Mouse (Mus musculus) hindbrain, embryonic 14.5 days (tissue): ENCODE results near the gene Gngt2. TPM values are rescaled to one million over a fixed set of nuclear protein-coding genes. Genes with fewer than 3 reads are reported as not detected.
"Not testable (repeated sequence)": the region's sequence is repeated elsewhere in the genome, so short reads cannot be mapped to it uniquely, and the experiment has no call there.

ENCODE experiments used
- ATAC-seq: fragments of 200-750 bp; cut with Nextera tagmentation; 2 replicates; pipeline ENCODE4 v1.8.0; 2017; ENCODE audit warnings: moderate number of reproducible peaks, mild to moderate bottlenecking, moderate TSS enrichment, moderate library complexity; ENCODE audit not compliant: low FRiP score
- DNase-seq: peaks from one replicate; pipeline ENCODE4 v3.0.0-alpha.2; 2015; ENCODE audit warnings: low spot score
- H3K27ac ChIP-seq: fragments of 300-500 bp; sonication (generic); 2 replicates; pipeline ENCODE4 v1.5.1; 2014; ENCODE audit warnings: mild to moderate bottlenecking, moderate library complexity
- H3K27me3 ChIP-seq: fragments of 300-500 bp; sonication (generic); 2 replicates; pipeline ENCODE4 v1.6.1; 2014; ENCODE audit warnings: mild to moderate bottlenecking, low read length, mixed read lengths; ENCODE audit not compliant: control insufficient read depth, insufficient read depth
- H3K36me3 ChIP-seq: fragments of 300-500 bp; sonication (generic); replicated peaks from 2 replicates; pipeline ENCODE4 v1.6.1; 2014; ENCODE audit not compliant: control insufficient read depth, insufficient read depth
- H3K4me1 ChIP-seq: fragments of 300-500 bp; sonication (generic); replicated peaks from 2 replicates; pipeline ENCODE4 v1.6.1; 2014; ENCODE audit warnings: antibody characterized with exemption, low read length, mixed read lengths; ENCODE audit not compliant: control insufficient read depth, insufficient read depth
- H3K4me2 ChIP-seq: fragments of 300-500 bp; sonication (generic); replicated peaks from 2 replicates; pipeline ENCODE4 v1.6.1; 2014; ENCODE audit warnings: mild to moderate bottlenecking, moderate library complexity
- H3K4me3 ChIP-seq: fragments of 300-500 bp; sonication (generic); replicated peaks from 2 replicates; pipeline ENCODE4 v1.5.1; 2014; ENCODE audit warnings: mild to moderate bottlenecking, low read length
- H3K9ac ChIP-seq: fragments of 300-500 bp; sonication (generic); 2 replicates; pipeline ENCODE4 v1.6.1; 2014
- H3K9me3 ChIP-seq: fragments of 300-500 bp; sonication (generic); 2 replicates; pipeline ENCODE4 v1.6.1; 2016; ENCODE audit warnings: low read length; ENCODE audit not compliant: control insufficient read depth
- WGBS: fragments of 180-500 bp; shearing (Covaris S2); extraction: QIAGEN DNeasy Blood & Tissue Kit; methylation state at CpG from one replicate; pipeline ENCODE4 v1.1.7; 2014; 5-methylcytosine and 5-hydroxymethylcytosine counted together
- polyA plus RNA-seq: library from polyadenylated mRNA; unstranded; fragments of >200 nt; fragmentation: Nextera tagmentation; extraction: Ambion mirVana; gene quantifications from 2 replicates; pipeline ENCODE4 v1.2.1, GENCODE M21; 2014

The Gngt2 gene
- polyA plus RNA-seq, 1 experiment from 2014 or later = 2.4 TPM

- peak; percentile 26 for DNase-seq
- Histone ChIP-seq H3K4me2 (peak overlapping the region; percentile 64), H3K36me3 (no peaks in the 10 kb centered on the region), H3K9me3 (no peaks in the 10 kb centered on the region), H3K4me1 (0 out of 2 replicates have a peak, but pooled peaks cover 11% of the 10 kb centered on the region), H3K9ac (peak overlapping the region; percentile 60), H3K27me3 (no peaks in the 10 kb centered on the region), H3K27ac (no peak overlapping the region), H3K4me3 (peak overlapping the region; percentile 49)
- ATAC-seq = no peak
- WGBS = 35% methylated on average over 3 of the region's 3 CpGs
These were observed 23.1 kb downstream of the Gngt2 start for GRCm38 (mm10) chr11:95860071-95860490.

GRCm38 (mm10) chr11:95861397-95861796 is 24.4 kb downstream of the Gngt2 start:
- no peak overlapping the region for H3K27ac ChIP-seq
- no peak overlapping the region for H3K9ac ChIP-seq
- WGBS = 97% methylated on average over 8 of the region's 8 CpGs
- ATAC-seq (no peak), DNase-seq (no peak)
- H3K4me3 ChIP-seq = no peak overlapping the region
- no peaks in the 10 kb centered on the region for H3K9me3 ChIP-seq
- no peaks in the 10 kb centered on the region for H3K27me3 ChIP-seq
- no peak overlapping the region for H3K4me2 ChIP-seq
- no peaks in the 10 kb centered on the region for H3K36me3 ChIP-seq
- 0 out of 2 replicates have a peak, but pooled peaks cover 11% of the 10 kb centered on the region for H3K4me1 ChIP-seq

- Histone ChIP-seq H3K36me3 (no peaks in the 10 kb centered on the region), H3K4me3 (no peak overlapping the region), H3K4me2 (no peak overlapping the region), H3K9ac (no peak overlapping the region), H3K4me1 (no peaks in the 10 kb centered on the region), H3K9me3 (no peaks in the 10 kb centered on the region), H3K27ac (no peak overlapping the region), H3K27me3 (no peaks in the 10 kb centered on the region)
- DNase-seq = no peak
- 84% methylated on average over 4 of the region's 4 CpGs for WGBS
- ATAC-seq = no peak
These were observed 32.4 kb downstream of the Gngt2 start for GRCm38 (mm10) chr11:95869442-95869841.

- DNase-seq (no peak), ATAC-seq (no peak)
- Histone ChIP-seq H3K4me2 (no peak overlapping the region), H3K27me3 (no peaks in the 10 kb centered on the region), H3K27ac (no peak overlapping the region), H3K9me3 (no peaks in the 10 kb centered on the region), H3K4me1 (no peaks in the 10 kb centered on the region), H3K4me3 (no peak overlapping the region), H3K9ac (no peak overlapping the region), H3K36me3 (no peaks in the 10 kb centered on the region)
- 75% methylated on average over 6 of the region's 6 CpGs for WGBS
These were observed 33.0 kb downstream of the Gngt2 start for GRCm38 (mm10) chr11:95869918-95870470.

GRCm38 (mm10) chr11:95875804-95876203 is 38.8 kb downstream of the Gngt2 start:
- Histone ChIP-seq H3K4me3 (no peak overlapping the region), H3K36me3 (no peaks in the 10 kb centered on the region), H3K4me2 (peak overlapping the region; percentile 19; the same call in 1 of the 2 replicates), H3K4me1 (no peaks in the 10 kb centered on the region), H3K9ac (no peak overlapping the region), H3K9me3 (no peaks in the 10 kb centered on the region), H3K27me3 (no peaks in the 10 kb centered on the region), H3K27ac (no peak overlapping the region)
- no peak for ATAC-seq
- no peak for DNase-seq
- WGBS = 25% methylated on average over 9 of the region's 9 CpGs

GRCm38 (mm10) chr11:95876296-95876695 is 39.3 kb downstream of the Gngt2 start:
- DNase-seq (peak; percentile 76), ATAC-seq (no peak)
- no peaks in the 10 kb centered on the region for H3K9me3 ChIP-seq
- H3K36me3 ChIP-seq = no peaks in the 10 kb centered on the region
- H3K4me1 ChIP-seq = no peaks in the 10 kb centered on the region
- 27% methylated on average over 7 of the region's 7 CpGs for WGBS
- no peak overlapping the region for H3K4me3 ChIP-seq
- no peaks in the 10 kb centered on the region for H3K27me3 ChIP-seq
- no peak overlapping the region for H3K27ac ChIP-seq
- no peak overlapping the region for H3K9ac ChIP-seq
- H3K4me2 ChIP-seq = peak overlapping the region; percentile 19; the same call in 1 of the 2 replicates

GRCm38 (mm10) chr11:95879861-95880260 is 42.8 kb downstream of the Gngt2 start:
- H3K36me3 ChIP-seq, H3K4me2 ChIP-seq, H3K9ac ChIP-seq, H3K4me3 ChIP-seq, H3K4me1 ChIP-seq, H3K27ac ChIP-seq, H3K27me3 ChIP-seq, ATAC-seq, DNase-seq, H3K9me3 ChIP-seq: not testable (repeated sequence)
- 74% methylated on average over 2 of the region's 2 CpGs for WGBS

- Histone ChIP-seq H3K36me3 (no peaks in the 10 kb centered on the region), H3K27me3 (no peaks in the 10 kb centered on the region), H3K4me3 (no peak overlapping the region), H3K27ac (no peak overlapping the region), H3K4me2 (no peak overlapping the region), H3K9ac (no peak overlapping the region), H3K9me3 (no peaks in the 10 kb centered on the region), H3K4me1 (no peaks in the 10 kb centered on the region)
- ATAC-seq (no peak), DNase-seq (no peak)
- 65% methylated on average over 2 of the region's 2 CpGs for WGBS
These were observed 53.5 kb downstream of the Gngt2 start for GRCm38 (mm10) chr11:95890462-95891051.
